ENCODE assay signal across 15 mouse cellular contexts in the genomic region with DNA sequence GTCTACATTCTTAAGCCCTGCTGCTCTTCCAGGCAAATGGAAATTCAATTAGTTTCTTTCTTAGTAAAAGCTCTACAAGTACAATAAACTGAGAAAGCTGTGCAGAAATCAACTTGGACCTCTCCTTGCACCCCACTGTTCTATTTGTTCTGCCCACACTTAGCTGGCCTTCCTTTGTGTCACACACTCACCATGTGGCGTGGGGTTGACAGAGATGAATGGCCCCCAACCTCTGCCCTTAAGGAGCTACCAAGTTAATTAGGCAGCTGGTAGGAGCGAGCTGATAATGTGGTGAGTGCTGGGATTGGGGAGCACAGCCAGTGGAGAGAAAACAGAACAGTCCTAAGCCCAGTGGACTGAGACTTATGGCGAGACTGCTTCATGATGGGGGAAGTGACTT.
"Had no signal": no experiment of that assay in that cellular context is flagged by ENCODE, and none has a peak within 500 bp of the region (broad histone marks: within the 10 kb centered on the region; RNA-seq: fewer than 3 reads in every experiment).

No protein-coding gene starts in this region.

- H3K27me3 ChIP-seq: neural tube, embryonic 12.5 days; stomach, embryonic 15.5 days had no signal

- H3K36me3 ChIP-seq: liver, embryonic 15.5 days; midbrain, embryonic 10.5 days; neural tube, embryonic 12.5 days; stomach, embryonic 15.5 days had no signal

- DNase-seq: kidney, postnatal 10 days; kidney, postnatal 4 days; left cerebral cortex, postnatal 4 days; lung, adult 2 months; lung, postnatal 36 days; midbrain, embryonic 14.5 days; retina, postnatal 1 day; right cerebral cortex, postnatal 4 days; spleen, adult 18-20 months; thymus, postnatal 36 days had no signal

- H3K4me3 ChIP-seq: liver, embryonic 15.5 days; midbrain, embryonic 10.5 days; myocyte; neural tube, embryonic 12.5 days; stomach, embryonic 15.5 days had no signal

- H3K4me1 ChIP-seq: liver, embryonic 15.5 days; midbrain, embryonic 10.5 days; neural tube, embryonic 12.5 days; stomach, embryonic 15.5 days had no signal

- H3K27ac ChIP-seq: liver, embryonic 15.5 days; midbrain, embryonic 10.5 days; neural tube, embryonic 12.5 days; stomach, embryonic 15.5 days had no signal

- H3K9me3 ChIP-seq: liver, embryonic 15.5 days; midbrain, embryonic 10.5 days; neural tube, embryonic 12.5 days; stomach, embryonic 15.5 days had no signal
